Mouse (Mus musculus): Measurements from ENCODE around the gene Sash1.

DNA sequence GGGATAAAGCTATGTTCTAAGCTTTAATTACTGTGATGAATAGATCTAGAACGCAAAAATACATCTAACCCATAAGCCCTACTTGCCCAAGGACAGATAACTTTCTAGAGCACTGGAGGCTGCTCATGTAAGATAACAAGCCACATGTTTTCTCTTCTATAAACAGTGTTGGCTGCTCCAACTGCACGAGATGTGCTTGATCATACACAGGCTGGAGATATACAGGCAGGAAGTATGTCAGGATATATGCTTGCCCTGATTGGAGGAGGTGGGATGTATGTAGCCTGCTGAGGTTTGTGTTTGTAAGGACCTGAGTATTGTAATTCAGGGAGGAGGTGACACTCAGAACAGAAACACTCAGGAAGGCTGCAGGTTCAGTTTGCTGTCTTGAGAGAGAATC is 31.9 kb upstream of the Sash1 start:
- TF ChIP-seq CTCF (IDR thresholded peaks at IDR 0.05; ENCODE audit: low read depth, low read length): no peak
- TF ChIP-seq POLR2A (IDR thresholded peaks at IDR 0.05; ENCODE audit: extremely low read depth, insufficient read depth, low read length): no peak

Measured in liver, adult 2 months (tissue).